Mouse (Mus musculus): Measurements from ENCODE around the gene Tmod4. TPM values are rescaled to one million over a fixed set of nuclear protein-coding genes. Genes with fewer than 3 reads are reported as not detected.

The Tmod4 gene
- total and polyA plus RNA-seq, 3 experiments: 3.1 to 5.4 TPM; not detected in 1

DNA sequence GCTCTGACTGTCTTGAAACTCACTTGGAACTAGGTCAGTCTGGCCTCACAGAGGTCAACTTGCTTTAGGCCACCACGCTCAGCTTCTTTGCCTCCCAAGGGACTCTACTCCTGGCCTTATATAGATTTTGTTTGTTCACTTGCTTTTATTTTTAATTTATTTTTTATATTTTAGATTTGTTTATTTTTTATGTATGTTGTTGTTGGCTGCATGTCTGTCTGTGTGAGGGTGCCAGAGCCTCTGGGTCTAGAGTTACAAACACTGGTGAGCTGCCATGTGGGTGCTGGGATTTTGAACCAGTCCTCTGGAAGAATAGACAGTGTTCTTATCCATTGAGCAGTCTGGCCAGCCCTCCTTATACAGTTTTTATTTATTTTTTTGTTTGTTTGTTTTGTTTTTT, 11.5 kb upstream of the Tmod4 start:
- no peak for TF ChIP-seq EP300 (IDR thresholded peaks at IDR 0.05; ENCODE audit: low read depth in 1 of 2, low read length in 2 of 2)
- TF ChIP-seq RCOR1 (IDR thresholded peaks at IDR 0.05; ENCODE audit: low read depth, low read length): no peak
- no peak for TF ChIP-seq POLR2AphosphoS5 (IDR thresholded peaks at IDR 0.05; ENCODE audit: borderline replicate concordance, low read depth, low read length)
- no peak for TF ChIP-seq MYC (IDR thresholded peaks at IDR 0.05; ENCODE audit: low read depth, low read length)
- no peak for TF ChIP-seq TAL1 (IDR thresholded peaks at IDR 0.05; ENCODE audit: low read length)
- TF ChIP-seq HCFC1 (IDR thresholded peaks at IDR 0.05; ENCODE audit: low read depth, low read length): no peak
- TF ChIP-seq MYB (IDR thresholded peaks at IDR 0.05; ENCODE audit: low read depth, low read length): no peak
- Histone ChIP-seq H3K9me3 (replicated peaks; ENCODE audit: insufficient read depth, low read length) (no peaks in the 10 kb centered on the region), H3K9ac (ENCODE audit: control insufficient read depth, low read depth, low read length, poor library complexity, severe bottlenecking) (no peak overlapping the region), H3K27ac (ENCODE audit: control insufficient read depth, low read depth, low read length) (no peak overlapping the region), H3K4me3 (ENCODE audit: control insufficient read depth in 1 of 2, insufficient read depth in 1 of 2, low read depth in 2 of 2, low read length in 2 of 2) (no peak overlapping the region), H3K4me1 (ENCODE audit: control insufficient read depth in 1 of 2, insufficient read depth in 2 of 2, low read length in 2 of 2) (peaks cover 6 to 15% of the 10 kb centered on the region in 2 experiments), H3K79me2 (ENCODE audit: control insufficient read depth, insufficient read depth, low read length, poor library complexity) (peaks cover 16% of the 10 kb centered on the region), H3K36me3 (ENCODE audit: control insufficient read depth in 1 of 2, insufficient read depth in 2 of 2, low read length in 2 of 2) (peaks cover 12 to 13% of the 10 kb centered on the region in 2 experiments), H3K27me3 (ENCODE audit: control insufficient read depth in 1 of 2, insufficient read depth in 2 of 2, low read length in 2 of 2) (no peaks in the 10 kb centered on the region)
- no peak for DNase-seq (ENCODE audit: low read depth, low spot score)

DNA sequence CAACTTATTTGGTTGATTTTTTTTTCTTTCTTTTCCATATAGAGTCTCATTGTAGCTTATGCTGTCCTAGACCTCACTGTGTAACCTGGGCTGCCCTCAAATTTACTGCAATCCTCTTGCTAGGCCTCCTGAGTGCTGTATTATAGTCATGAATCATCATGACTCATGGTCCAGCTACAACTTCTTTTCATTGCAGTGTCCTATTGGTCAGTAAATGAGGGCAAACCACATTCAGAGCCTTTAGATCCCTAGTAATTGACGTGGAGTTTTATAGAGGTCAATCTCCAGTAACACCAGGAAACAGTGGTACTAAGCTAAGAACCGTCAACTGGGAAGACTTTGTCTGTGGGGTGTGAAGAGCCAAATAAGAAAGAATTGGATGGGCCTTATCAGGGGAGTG, 6.5 kb upstream of the Tmod4 start:
- H3K4me3 ChIP-seq (ENCODE audit: control insufficient read depth in 1 of 2, insufficient read depth in 1 of 2, low read depth in 2 of 2, low read length in 2 of 2): no peak overlapping the region
- no peak overlapping the region for H3K27ac ChIP-seq (ENCODE audit: control insufficient read depth, low read depth, low read length)
- no peak for TF ChIP-seq CHD2 (IDR thresholded peaks at IDR 0.05; ENCODE audit: low read length)
- TF ChIP-seq MAX (IDR thresholded peaks at IDR 0.05; ENCODE audit: low read length): no peak
- no peak for TF ChIP-seq ETS1 (IDR thresholded peaks at IDR 0.05; ENCODE audit: low read depth, low read length)
- TF ChIP-seq SMC3 (IDR thresholded peaks at IDR 0.05; ENCODE audit: low read depth, low read length): no peak; the same call in 1 of the 2 replicates
- TF ChIP-seq MAZ (IDR thresholded peaks at IDR 0.05; ENCODE audit: low read depth, low read length): no peak
- no peak for TF ChIP-seq RCOR1 (IDR thresholded peaks at IDR 0.05; ENCODE audit: low read depth, low read length)
- no peak for TF ChIP-seq HCFC1 (IDR thresholded peaks at IDR 0.05; ENCODE audit: low read depth, low read length)
- TF ChIP-seq MXI1 (IDR thresholded peaks at IDR 0.05; ENCODE audit: low read depth, low read length): no peak
- TF ChIP-seq EP300 (IDR thresholded peaks at IDR 0.05; ENCODE audit: low read depth in 1 of 2, low read length in 2 of 2): no peak
- no peak for TF ChIP-seq E2F4 (IDR thresholded peaks at IDR 0.05; ENCODE audit: borderline replicate concordance, low read depth, low read length)
- no peak for TF ChIP-seq KAT2A (conservative IDR thresholded peaks at IDR 0.05; ENCODE audit: low read depth, low read length)
- no peak for TF ChIP-seq POLR2AphosphoS2 (IDR thresholded peaks at IDR 0.05; ENCODE audit: low read length)
- no peak for TF ChIP-seq BHLHE40 (IDR thresholded peaks at IDR 0.05; ENCODE audit: borderline replicate concordance, low read depth, low read length)
- no peak for TF ChIP-seq USF2 (IDR thresholded peaks at IDR 0.05; ENCODE audit: borderline replicate concordance in 1 of 2, insufficient read depth in 1 of 2, low read depth in 1 of 2, low read length in 2 of 2)
- TF ChIP-seq ELF1 (IDR thresholded peaks at IDR 0.05; ENCODE audit: low read depth, low read length): no peak
- TF ChIP-seq RAD21 (IDR thresholded peaks at IDR 0.05; ENCODE audit: low read depth, low read length): no peak
- TF ChIP-seq CTCF (IDR thresholded peaks at IDR 0.05 in 2 of 3, conservative IDR thresholded peaks at IDR 0.05 in 1 of 3; ENCODE audit: control insufficient read depth in 1 of 3, insufficient read depth in 1 of 3, low read depth in 2 of 3, low read length in 3 of 3, poor library complexity in 1 of 3, severe bottlenecking in 1 of 3): no peak

More for the DNA sequence above, 6.5 kb upstream of the Tmod4 start:
- H3K4me1 ChIP-seq (ENCODE audit: control insufficient read depth in 1 of 2, insufficient read depth in 2 of 2, low read length in 2 of 2): no peaks in the 10 kb centered on the region
- no peaks in the 10 kb centered on the region for H3K9me3 ChIP-seq (replicated peaks; ENCODE audit: insufficient read depth, low read length)
- peaks cover 4% of the 10 kb centered on the region for H3K79me2 ChIP-seq (ENCODE audit: control insufficient read depth, insufficient read depth, low read length, poor library complexity)
- no peaks in the 10 kb centered on the region for H3K27me3 ChIP-seq (ENCODE audit: control insufficient read depth in 1 of 2, insufficient read depth in 2 of 2, low read length in 2 of 2)
- H3K36me3 ChIP-seq (ENCODE audit: control insufficient read depth in 1 of 2, insufficient read depth in 2 of 2, low read length in 2 of 2): peaks cover 0 to 36% of the 10 kb centered on the region in 2 experiments; a peak in 3 of 4 replicates
- no peak for DNase-seq (ENCODE audit: low read depth, low spot score)
- no peak overlapping the region for H3K9ac ChIP-seq (ENCODE audit: control insufficient read depth, low read depth, low read length, poor library complexity, severe bottlenecking)

All from MEL (cell line).